Mouse (Mus musculus) heart, adult 2 months (tissue): ENCODE results near the gene Trp63. TPM values are rescaled to one million over a fixed set of nuclear protein-coding genes. Genes with fewer than 3 reads are reported as not detected.

Source experiments
- DNase-seq, 2 experiments: peaks; one replicate each; pipeline ENCODE4 v3.0.0; 2021
- H3K27ac ChIP-seq: fragments of 200-600 bp; 2 replicates; pipeline ENCODE4 v1.8.1; 2022
- H3K27me3 ChIP-seq: fragments of 200-500 bp; 2 replicates; pipeline ENCODE4 v1.6.1; 2012; ENCODE audit warnings: mild to moderate bottlenecking, low read length, inconsistent platforms, mixed read lengths; ENCODE audit not compliant: control insufficient read depth, insufficient read depth
- H3K36me3 ChIP-seq: fragments of 200-500 bp; 2 replicates; pipeline ENCODE4 v1.6.1; 2012; ENCODE audit warnings: low read length, inconsistent platforms; ENCODE audit not compliant: control insufficient read depth, insufficient read depth
- H3K4me1 ChIP-seq: fragments of 200-500 bp; 2 replicates; pipeline ENCODE4 v1.6.1; 2011; ENCODE audit warnings: low read length; ENCODE audit not compliant: control insufficient read depth, insufficient read depth
- H3K4me3 ChIP-seq: fragments of 200-600 bp; 2 replicates; pipeline ENCODE4 v1.8.1; 2022
- H3K79me2 ChIP-seq: fragments of 200-500 bp; replicated peaks from 2 replicates; pipeline ENCODE4 v1.6.1; 2012; ENCODE audit warnings: mild to moderate bottlenecking, inconsistent platforms, low read length, moderate library complexity, mixed read lengths; ENCODE audit not compliant: control insufficient read depth, insufficient read depth
- H3K9ac ChIP-seq: fragments of 200-500 bp; 2 replicates; pipeline ENCODE4 v1.6.1; 2012; ENCODE audit warnings: low read depth, mild to moderate bottlenecking, control low read depth, inconsistent platforms, low read length, mixed read lengths
- CTCF ChIP-seq: fragments of 200-600 bp; IDR thresholded peaks from 2 replicates; pipeline ENCODE4 v1.8.1; 2022; ENCODE audit warnings: antibody characterized with exemption, mild to moderate bottlenecking, moderate library complexity
- EP300 ChIP-seq: fragments of 200-500 bp; IDR thresholded peaks from 2 replicates; pipeline ENCODE4 v1.6.1; 2011; ENCODE audit warnings: low read depth, low read length, control low read depth; ENCODE audit not compliant: insufficient read depth
- POLR2A ChIP-seq: fragments of 200-500 bp; IDR thresholded peaks from 2 replicates; pipeline ENCODE4 v1.6.1; 2011; ENCODE audit warnings: mild to moderate bottlenecking, low read depth, low read length, control low read depth; ENCODE audit not compliant: insufficient read depth
- WGBS: fragments of 180-500 bp; shearing (Covaris S2); methylation state at CpG from one replicate; pipeline ENCODE4 v1.1.7; 2018; 5-methylcytosine and 5-hydroxymethylcytosine counted together
- intact Hi-C: fragments of 180-260 bp; cut with DNase I; formaldehyde crosslinking; loops from one replicate; pipeline ENCODE4 v1.15.1; 2025
- polyA plus RNA-seq: library from polyadenylated mRNA; depleted of rRNA; stranded (reverse); fragments of >200 nt; gene quantifications from 2 replicates; pipeline ENCODE4 v1.2.3, GENCODE M21; 2012
- total RNA-seq, 2 experiments: library from RNA; stranded (reverse); gene quantifications; 2 replicates each; pipeline ENCODE4 v1.2.3; 2021

Gene Trp63
- total and polyA plus RNA-seq, 3 experiments, result 0.41 to 1.1 (median 0.63) TPM

DNA sequence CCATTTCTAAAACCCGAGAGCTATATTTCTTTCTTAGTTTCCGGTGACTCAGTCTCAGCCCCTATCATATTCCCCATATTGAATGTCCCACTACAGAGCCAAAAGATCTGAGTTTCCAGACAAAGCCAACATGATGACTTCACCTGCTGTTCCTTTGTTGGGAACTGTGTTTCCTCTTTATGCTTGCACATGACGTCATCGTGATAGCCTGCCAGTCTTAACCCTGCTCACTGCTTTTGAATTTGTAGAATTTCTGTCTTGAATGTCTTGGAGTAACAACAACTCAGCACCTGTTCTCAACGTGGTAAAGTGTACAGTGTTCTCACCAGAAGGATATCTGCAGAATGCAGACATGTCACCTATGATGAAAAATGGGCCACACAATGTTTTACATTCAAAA, 39.6 kb downstream of the Trp63 start:
- 35% methylated on average over 5 of the region's 5 CpGs for WGBS
- DNase-seq, result no peak
- Histone ChIP-seq H3K79me2 (no peaks in the 10 kb centered on the region), H3K27ac (no peak overlapping the region), H3K36me3 (no peaks in the 10 kb centered on the region), H3K9ac (no peak overlapping the region), H3K27me3 (no peaks in the 10 kb centered on the region), H3K4me1 (peaks cover 3% of the 10 kb centered on the region), H3K4me3 (no peak overlapping the region)
- no peak for TF ChIP-seq POLR2A
- TF ChIP-seq EP300, result no peak
- TF ChIP-seq CTCF, result no peak
- intact Hi-C loops, result no loop called here

DNA sequence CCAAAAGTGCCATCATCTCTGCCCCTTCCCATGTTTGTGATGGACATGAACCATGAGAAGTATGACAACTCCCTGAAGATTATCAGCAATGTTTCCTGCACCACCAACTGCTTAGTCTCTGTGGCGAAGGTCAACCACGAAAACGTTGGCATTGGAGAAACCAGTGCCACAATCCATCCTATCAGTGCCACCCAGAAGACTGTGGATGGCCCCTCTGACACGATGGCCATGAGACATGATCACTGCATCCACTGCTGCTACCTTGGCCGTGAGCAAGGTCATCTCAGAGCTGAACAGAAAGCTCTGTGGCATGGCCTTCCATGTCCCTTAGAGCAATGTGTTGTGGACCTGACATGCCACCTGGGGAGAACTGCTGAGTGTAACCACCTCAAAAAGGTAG, 43.4 kb downstream of the Trp63 start:
- Histone ChIP-seq H3K27me3 (no peaks in the 10 kb centered on the region), H3K36me3 (no peaks in the 10 kb centered on the region), H3K4me1 (peaks cover 3% of the 10 kb centered on the region), H3K9ac (no peak overlapping the region), H3K4me3 (no peak overlapping the region), H3K27ac (no peak overlapping the region), H3K79me2 (no peaks in the 10 kb centered on the region)
- 89% methylated on average over 5 of the region's 5 CpGs for WGBS
- TF ChIP-seq CTCF, result no peak
- TF ChIP-seq EP300, result no peak
- TF ChIP-seq POLR2A, result no peak
- no peak for DNase-seq
- intact Hi-C loops, result no loop called here

DNA sequence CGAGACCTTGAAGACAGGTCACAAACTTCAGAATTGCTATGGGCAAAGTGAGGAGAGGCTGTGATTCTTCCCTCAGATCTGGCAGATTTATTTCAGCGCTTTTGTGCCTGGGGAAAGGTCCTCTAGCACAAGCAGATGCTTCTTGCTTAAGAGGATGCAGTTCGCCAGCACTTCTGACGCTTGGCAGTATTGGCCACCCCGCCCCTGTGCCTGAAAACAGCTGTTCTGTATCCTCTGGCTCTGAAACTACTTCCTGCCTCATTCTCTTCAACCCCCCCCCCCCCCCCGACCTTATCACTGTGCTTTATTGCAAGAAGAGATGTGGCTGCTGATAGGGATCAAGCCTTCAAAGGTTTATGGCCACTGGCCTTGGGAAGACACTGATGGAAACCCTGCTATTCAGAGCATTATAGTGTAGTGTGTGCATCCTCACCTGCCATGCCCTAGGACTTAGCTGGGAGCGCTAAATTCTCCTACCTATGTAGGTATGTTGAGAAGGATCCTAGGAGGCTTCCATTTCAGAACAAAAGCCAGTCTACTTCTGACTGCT, 44.5 kb downstream of the Trp63 start:
- intact Hi-C loops, result no loop called here
- peaks cover 2% of the 10 kb centered on the region; the same call in 1 of the 2 replicates for H3K4me1 ChIP-seq
- WGBS, result 40% methylated on average over 7 of the region's 7 CpGs

DNA sequence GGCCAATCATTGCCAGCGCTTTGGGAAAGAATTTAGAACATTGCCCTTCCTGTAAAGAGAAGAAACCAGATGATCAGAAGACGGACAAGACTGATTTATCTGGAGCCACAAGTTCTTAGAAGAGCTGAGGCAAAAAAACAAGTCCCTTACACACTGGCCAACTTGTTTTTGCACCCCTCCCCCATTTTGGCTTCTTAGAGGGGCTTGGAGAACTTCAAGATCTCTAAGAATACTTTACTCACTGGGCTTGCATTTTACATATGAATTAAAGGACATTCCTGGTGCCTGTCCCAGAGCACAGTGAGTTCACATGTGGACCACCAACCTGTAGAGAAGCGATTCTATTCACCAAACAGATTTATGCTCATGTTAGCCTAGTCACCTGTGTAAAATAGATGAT, 53.3 kb downstream of the Trp63 start:
- H3K4me1 ChIP-seq, result no peaks in the 10 kb centered on the region
- H3K79me2 ChIP-seq, result no peaks in the 10 kb centered on the region
- no peak overlapping the region for H3K27ac ChIP-seq
- DNase-seq, result no peak
- intact Hi-C loops, result no loop called here
- no peaks in the 10 kb centered on the region for H3K36me3 ChIP-seq
- no peak overlapping the region for H3K9ac ChIP-seq
- TF ChIP-seq EP300 (no peak), CTCF (no peak), POLR2A (no peak)
- H3K27me3 ChIP-seq, result no peaks in the 10 kb centered on the region
- H3K4me3 ChIP-seq, result no peak overlapping the region
- WGBS, result 77% methylated on average over 3 of the region's 3 CpGs

More for the DNA sequence above, 44.5 kb downstream of the Trp63 start:
- no peak overlapping the region for H3K27ac ChIP-seq
- no peak overlapping the region for H3K4me3 ChIP-seq
- no peaks in the 10 kb centered on the region for H3K79me2 ChIP-seq
- TF ChIP-seq CTCF, result no peak
- TF ChIP-seq EP300, result no peak
- no peak for TF ChIP-seq POLR2A
- H3K36me3 ChIP-seq, result no peaks in the 10 kb centered on the region
- no peaks in the 10 kb centered on the region for H3K27me3 ChIP-seq
- H3K9ac ChIP-seq, result no peak overlapping the region
- DNase-seq, result peak; percentile 26 to 34

DNA sequence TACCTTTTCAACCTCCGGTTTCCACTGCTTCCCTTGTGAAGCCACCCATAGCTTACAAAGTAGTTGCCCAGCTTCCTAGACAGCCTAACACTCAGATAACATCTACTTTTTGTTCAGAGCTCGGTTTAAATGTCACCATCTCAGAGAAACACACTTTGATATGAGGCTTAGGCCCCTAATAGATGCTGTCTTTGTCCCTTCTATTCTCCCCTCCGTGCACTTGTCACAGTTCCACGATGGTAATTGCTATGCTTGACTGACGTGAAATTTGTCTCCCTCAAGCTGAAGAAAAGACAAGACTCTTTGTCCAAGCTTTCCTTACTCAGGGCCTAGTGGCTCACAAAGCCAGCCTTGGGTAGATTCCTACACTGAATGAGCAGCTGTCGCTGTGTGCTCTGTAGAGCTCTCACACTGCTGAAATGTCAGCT, 54.1 kb downstream of the Trp63 start:
- Histone ChIP-seq H3K36me3 (no peaks in the 10 kb centered on the region), H3K4me3 (no peak overlapping the region), H3K27ac (no peak overlapping the region), H3K4me1 (no peaks in the 10 kb centered on the region), H3K9ac (no peak overlapping the region), H3K79me2 (no peaks in the 10 kb centered on the region), H3K27me3 (no peaks in the 10 kb centered on the region)
- no peak for DNase-seq
- WGBS, result 70% methylated on average over 6 of the region's 6 CpGs
- intact Hi-C loops, result no loop called here
- TF ChIP-seq EP300, result no peak
- no peak for TF ChIP-seq CTCF
- no peak for TF ChIP-seq POLR2A

DNA sequence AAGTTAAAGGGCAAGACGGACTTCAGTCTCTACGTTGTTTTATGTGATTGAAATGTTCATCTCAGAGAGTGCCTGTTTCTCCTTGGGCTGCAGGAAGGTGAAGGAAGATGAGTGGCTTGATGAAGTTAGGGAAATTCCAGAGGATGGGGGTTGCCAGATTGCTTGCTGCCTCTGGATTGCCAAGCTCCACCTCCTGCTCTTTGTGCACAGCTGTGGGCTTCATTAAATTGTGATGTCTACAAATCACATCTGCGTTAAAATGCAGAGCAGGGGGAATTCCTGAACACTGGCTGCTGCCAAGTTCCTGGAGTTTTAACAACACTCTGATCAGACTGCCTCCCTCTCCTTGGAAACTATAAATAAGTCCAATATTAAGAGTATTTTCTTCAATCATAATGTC, 63.2 kb downstream of the Trp63 start:
- DNase-seq, result peak; percentile 23 to 45
- intact Hi-C loops, result no loop called here
- Histone ChIP-seq H3K4me3 (no peak overlapping the region), H3K9ac (no peak overlapping the region), H3K27me3 (no peaks in the 10 kb centered on the region), H3K27ac (peak overlapping the region; percentile 43), H3K4me1 (peaks cover 3% of the 10 kb centered on the region; the same call in 1 of the 2 replicates), H3K79me2 (no peaks in the 10 kb centered on the region), H3K36me3 (peaks cover 2% of the 10 kb centered on the region)
- TF ChIP-seq EP300, result 0 out of 2 replicates have a peak, but pooled peaks have one; percentile 56
- no peak for TF ChIP-seq CTCF
- TF ChIP-seq POLR2A, result 0 out of 2 replicates have a peak, but pooled peaks have one; percentile 13
- WGBS, result 10% methylated on average over 3 of the region's 3 CpGs
